Comparison of ENCODE assay signal across 22 mouse cellular contexts in the genomic region with DNA sequence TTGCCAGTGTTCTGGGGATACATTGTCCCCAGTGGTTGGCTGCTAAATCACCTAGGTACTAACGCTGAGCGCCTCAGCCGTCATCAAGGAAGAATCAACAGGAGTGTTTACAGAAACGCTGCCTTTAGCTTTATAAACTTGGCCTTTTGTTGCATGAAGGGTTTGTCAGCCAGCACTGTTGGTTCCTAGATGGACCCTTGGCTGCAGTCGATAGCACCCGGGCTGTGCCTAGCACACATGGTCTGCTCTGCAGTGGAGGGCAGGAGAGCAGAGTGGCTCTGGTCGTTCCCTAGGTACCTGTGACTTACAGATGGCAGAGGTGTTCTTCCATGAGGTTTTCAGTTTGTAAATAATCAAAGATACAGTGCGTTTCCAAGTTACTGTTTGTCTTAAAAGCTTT. TPM values are rescaled to one million over a fixed set of nuclear protein-coding genes. Genes with fewer than 3 reads are reported as not detected.
DNase-seq lines count a peak whose midpoint lies in the region; ATAC-seq and TF ChIP-seq lines count a peak whose summit lies in the region.
"Had no signal": no experiment of that assay in that cellular context is flagged by ENCODE, and none has a peak within 500 bp of the region (broad histone marks: within the 10 kb centered on the region; RNA-seq: fewer than 3 reads in every experiment).

No protein-coding gene starts in this region.

- no peak for ATAC-seq in heart, embryonic 12.5 days (ENCODE audit: insufficient number of reproducible peaks, low FRiP score)
- ATAC-seq in midbrain, embryonic 16.5 days: peak; percentile 58; the same call in 1 of the 2 replicates
- ATAC-seq in midbrain, postnatal 0 days (ENCODE audit: low FRiP score): no peak
- ATAC-seq: forebrain, embryonic 14.5 days; forebrain, embryonic 16.5 days had no signal

- H3K36me3 ChIP-seq in heart, embryonic 12.5 days: no peaks in the 10 kb centered on the region
- H3K36me3 ChIP-seq in midbrain, embryonic 16.5 days (ENCODE audit: control insufficient read depth, insufficient read depth, low read length): no peaks in the 10 kb centered on the region
- H3K36me3 ChIP-seq in midbrain, postnatal 0 days (ENCODE audit: insufficient read depth, low read length): no peaks in the 10 kb centered on the region

- peaks cover 31% of the 10 kb centered on the region for H3K4me1 ChIP-seq in heart, embryonic 12.5 days (replicated peaks)
- H3K4me1 ChIP-seq in midbrain, embryonic 16.5 days (ENCODE audit: control insufficient read depth, insufficient read depth, low read length): 0 out of 2 replicates have a peak, but pooled peaks cover 2% of the 10 kb centered on the region
- H3K4me1 ChIP-seq in midbrain, postnatal 0 days (ENCODE audit: insufficient read depth, low read length): no peaks in the 10 kb centered on the region
- H3K4me1 ChIP-seq: forebrain, embryonic 10.5 days; forebrain, embryonic 12.5 days had no signal

- 85% methylated on average over 8 of the region's 8 CpGs for WGBS in heart, embryonic 12.5 days
- WGBS in midbrain, embryonic 16.5 days: 76% methylated on average over 8 of the region's 8 CpGs
- 75% methylated on average over 8 of the region's 8 CpGs for WGBS in midbrain, postnatal 0 days

- no peak overlapping the region for H3K4me3 ChIP-seq in heart, embryonic 12.5 days
- H3K4me3 ChIP-seq in midbrain, embryonic 16.5 days (ENCODE audit: low read depth, low read length): no peak overlapping the region
- H3K4me3 ChIP-seq in midbrain, postnatal 0 days (ENCODE audit: low read depth, low read length): no peak overlapping the region
- H3K4me3 ChIP-seq: embryonic facial prominence, embryonic 12.5 days; embryonic facial prominence, embryonic 15.5 days; erythroblast, embryonic 14.5 days; forebrain, embryonic 10.5 days; forebrain, embryonic 12.5 days had no signal

- no peak overlapping the region for H3K4me2 ChIP-seq in heart, embryonic 12.5 days
- H3K4me2 ChIP-seq in midbrain, embryonic 16.5 days (ENCODE audit: low read length): no peak overlapping the region
- no peak overlapping the region for H3K4me2 ChIP-seq in midbrain, postnatal 0 days (ENCODE audit: low read depth, low read length, poor library complexity, severe bottlenecking)
- H3K4me2 ChIP-seq: embryonic facial prominence, embryonic 12.5 days; embryonic facial prominence, embryonic 15.5 days; forebrain, embryonic 12.5 days had no signal

- H3K27ac ChIP-seq in heart, embryonic 12.5 days (ENCODE audit: poor library complexity, severe bottlenecking): no peak overlapping the region
- no peak overlapping the region for H3K27ac ChIP-seq in midbrain, embryonic 16.5 days (ENCODE audit: low read length)
- H3K27ac ChIP-seq in midbrain, postnatal 0 days (ENCODE audit: low read depth, low read length): no peak overlapping the region
- H3K27ac ChIP-seq: embryonic facial prominence, embryonic 12.5 days; embryonic facial prominence, embryonic 15.5 days; forebrain, embryonic 10.5 days; forebrain, embryonic 12.5 days had no signal

- no peak overlapping the region for H3K9ac ChIP-seq in heart, embryonic 12.5 days
- no peak overlapping the region for H3K9ac ChIP-seq in midbrain, embryonic 16.5 days (ENCODE audit: low read depth, low read length)
- no peak overlapping the region for H3K9ac ChIP-seq in midbrain, postnatal 0 days (replicated peaks; ENCODE audit: low read length, poor library complexity, severe bottlenecking)
- H3K9ac ChIP-seq: embryonic facial prominence, embryonic 12.5 days; embryonic facial prominence, embryonic 15.5 days; forebrain, embryonic 12.5 days had no signal

- peak; percentile 71 for DNase-seq in heart, adult 11 months
- no peak for DNase-seq in midbrain, postnatal 0 days (ENCODE audit: low spot score)
- no peak for DNase-seq in layer of hippocampus, adult 11-12 months (ENCODE audit: low spot score)
- DNase-seq: adrenal gland, adult 2 months; adrenal gland, postnatal 10 days; adrenal gland, postnatal 25 days; cerebellum, adult 11 months; cerebellum, adult 18-20 months; cerebellum, adult 8-10 months; cerebellum, adult 9-11 months; cerebellum, postnatal 14 days; cerebellum, postnatal 36 days; embryo, embryonic 11 days had no signal

- no peaks in the 10 kb centered on the region for H3K9me3 ChIP-seq in heart, embryonic 12.5 days (replicated peaks)
- no peaks in the 10 kb centered on the region for H3K9me3 ChIP-seq in midbrain, embryonic 16.5 days (replicated peaks; ENCODE audit: control insufficient read depth, low read length, poor library complexity, severe bottlenecking)
- no peaks in the 10 kb centered on the region for H3K9me3 ChIP-seq in midbrain, postnatal 0 days (ENCODE audit: low read length)
- H3K9me3 ChIP-seq: embryonic facial prominence, embryonic 12.5 days; embryonic facial prominence, embryonic 15.5 days; forebrain, embryonic 10.5 days; forebrain, embryonic 12.5 days had no signal

- H3K27me3 ChIP-seq in heart, embryonic 12.5 days (replicated peaks): no peaks in the 10 kb centered on the region
- no peaks in the 10 kb centered on the region for H3K27me3 ChIP-seq in midbrain, embryonic 16.5 days (ENCODE audit: control insufficient read depth, insufficient read depth, low read depth, low read length)
- no peaks in the 10 kb centered on the region for H3K27me3 ChIP-seq in midbrain, postnatal 0 days (ENCODE audit: insufficient read depth, low read length)
- H3K27me3 ChIP-seq: embryonic facial prominence, embryonic 12.5 days; embryonic facial prominence, embryonic 15.5 days; forebrain, embryonic 12.5 days had no signal

- no peak for TF ChIP-seq CTCF in midbrain, postnatal 0 days (IDR thresholded peaks at IDR 0.05)

RNA-seq across cellular contexts. Expression of a gene that starts 42.8 kb away (rescaled TPM):
- 7.3 and 7.9 TPM in 2 replicates for polyA plus RNA-seq in heart, embryonic 12.5 days (2016; fragmentation: Nextera tagmentation; extraction: Ambion mirVana)
- 12.0 and 12.4 TPM in 2 replicates for polyA plus RNA-seq in midbrain, embryonic 16.5 days (2015; fragmentation: Nextera tagmentation; extraction: Ambion mirVana)
- 93.5 and 94.2 TPM in 2 replicates for total RNA-seq in midbrain, postnatal 0 days (2014; rRNA removed)
- 11.7 and 13.7 TPM in 2 replicates for polyA plus RNA-seq in midbrain, postnatal 0 days (2015; fragmentation: Nextera tagmentation; extraction: Ambion mirVana)
